Mouse (Mus musculus) stomach, embryonic 14.5 days (tissue): ENCODE data around the gene Gabpb2. TPM values are rescaled to one million over a fixed set of nuclear protein-coding genes. Genes with fewer than 3 reads are reported as not detected.

Source experiments
- ATAC-seq: fragments of 200-750 bp; cut with Nextera tagmentation; 2 replicates; pipeline ENCODE4 v1.8.0; 2017; ENCODE audit warnings: low read depth, moderate TSS enrichment; ENCODE audit not compliant: insufficient number of reproducible peaks, insufficient read depth, low FRiP score
- H3K27ac ChIP-seq: fragments of 300-500 bp; sonication (generic); 2 replicates; pipeline ENCODE4 v1.5.1; 2014; ENCODE audit warnings: mild to moderate bottlenecking, low read length, moderate library complexity, mixed read lengths
- H3K27me3 ChIP-seq: fragments of 300-500 bp; sonication (generic); 2 replicates; pipeline ENCODE4 v1.6.1; 2014; ENCODE audit warnings: low read length, control low read depth, mixed read lengths; ENCODE audit not compliant: control insufficient read depth, insufficient read depth
- H3K36me3 ChIP-seq: fragments of 300-500 bp; sonication (generic); 2 replicates; pipeline ENCODE4 v1.6.1; 2014; ENCODE audit warnings: mild to moderate bottlenecking, control low read depth, low read length, moderate library complexity, mixed read lengths; ENCODE audit not compliant: control insufficient read depth, insufficient read depth
- H3K4me1 ChIP-seq: fragments of 300-500 bp; sonication (generic); 2 replicates; pipeline ENCODE4 v1.6.1; 2014; ENCODE audit warnings: low read length, control low read depth, mixed read lengths; ENCODE audit not compliant: control insufficient read depth, insufficient read depth
- H3K4me2 ChIP-seq: fragments of 300-500 bp; sonication (generic); replicated peaks from 2 replicates; pipeline ENCODE4 v1.6.1; 2014; ENCODE audit warnings: low read depth, low read length, control low read depth
- H3K4me3 ChIP-seq: fragments of 300-500 bp; sonication (generic); 2 replicates; pipeline ENCODE4 v1.5.1; 2014; ENCODE audit warnings: low read depth, low read length, control low read depth
- H3K9ac ChIP-seq: fragments of 300-500 bp; sonication (generic); replicated peaks from 2 replicates; pipeline ENCODE4 v1.6.1; 2014; ENCODE audit warnings: low read depth, mild to moderate bottlenecking, control low read depth, low read length, moderate library complexity, mixed read lengths
- H3K9me3 ChIP-seq: fragments of 300-500 bp; sonication (generic); 2 replicates; pipeline ENCODE4 v1.6.1; 2016; ENCODE audit warnings: low read depth, low read length, control low read depth; ENCODE audit not compliant: control insufficient read depth
- WGBS: fragments of 180-500 bp; shearing (Covaris S2); extraction: QIAGEN DNeasy Blood & Tissue Kit; methylation state at CpG from one replicate; pipeline ENCODE4 v1.1.7; 2014; 5-methylcytosine and 5-hydroxymethylcytosine counted together
- polyA plus RNA-seq: library from polyadenylated mRNA; unstranded; fragments of >200 nt; fragmentation: Nextera tagmentation; extraction: Ambion mirVana; gene quantifications from 2 replicates; pipeline ENCODE4 v1.2.1, GENCODE M21; 2014

The Gabpb2 gene
- polyA plus RNA-seq, result 15.1 and 18.4 TPM in 2 replicates

DNA sequence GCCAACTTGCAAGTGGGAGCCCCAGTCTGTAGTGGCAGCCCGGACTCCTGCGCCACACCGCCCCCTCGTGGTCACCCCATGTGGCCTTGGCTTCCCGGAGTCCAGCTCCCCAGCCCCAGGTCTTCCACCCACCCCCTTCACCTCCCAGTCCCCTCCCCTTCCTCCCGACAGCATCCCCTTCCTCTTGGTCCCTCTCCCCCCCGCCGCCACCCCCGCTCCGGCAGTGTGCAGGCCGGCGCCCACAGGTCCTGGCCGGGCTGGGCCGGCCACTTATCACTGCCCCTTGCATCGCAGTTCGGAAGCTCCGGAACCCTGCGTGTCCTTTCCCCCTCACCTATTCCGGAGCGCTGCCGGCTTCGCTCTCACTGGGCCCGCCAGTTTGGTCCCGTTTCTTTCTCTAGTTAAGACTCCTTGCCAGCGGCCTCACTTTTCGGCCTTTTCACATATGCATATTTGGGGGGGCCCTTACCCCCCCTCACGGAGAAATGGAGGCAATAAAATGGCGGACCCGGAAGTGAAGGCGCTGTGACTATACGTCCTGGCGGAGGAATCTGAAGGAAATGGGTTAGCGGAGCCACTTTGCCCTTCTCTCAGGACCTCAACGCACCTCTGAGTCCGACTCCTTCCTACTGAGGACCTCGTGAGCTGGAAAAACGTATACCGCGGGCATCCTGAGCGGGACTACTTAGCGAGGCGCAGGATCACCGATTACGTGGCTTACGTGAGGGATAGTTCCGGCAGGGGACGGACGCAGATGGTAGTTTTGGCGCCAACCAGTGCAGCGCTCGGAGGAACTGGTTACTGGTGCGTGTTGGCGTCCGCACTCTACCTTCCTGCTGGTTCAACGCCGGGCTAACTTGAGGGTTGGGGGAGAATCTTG, at the start of gene Gabpb2:
Gene Gabpb2 (minus strand): TSS at position 662 of the 880 bp plus-strand sequence.
- no peaks in the 10 kb centered on the region for H3K27me3 ChIP-seq

DNA sequence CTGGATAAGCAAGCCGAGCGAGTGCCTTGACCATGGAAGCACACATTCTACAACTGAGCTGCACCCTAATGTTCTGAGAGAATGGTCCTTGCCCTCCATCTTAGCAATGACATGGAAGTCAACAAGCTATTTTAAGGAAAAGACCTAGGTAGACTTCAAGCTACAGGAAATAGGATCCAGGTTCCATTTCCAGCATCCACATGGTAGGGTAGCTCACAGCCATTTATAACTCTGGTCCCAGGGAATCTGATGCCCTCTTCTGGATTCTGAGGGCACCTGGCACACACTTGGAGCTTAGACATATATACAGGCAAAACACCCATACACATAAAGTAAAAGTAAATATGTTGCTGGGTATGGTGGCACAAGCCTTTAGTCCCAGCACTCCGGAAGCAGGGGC, 48.3 kb upstream of the Gabpb2 start:
- no peaks in the 10 kb centered on the region for H3K27me3 ChIP-seq
- H3K4me2 ChIP-seq, result no peak overlapping the region
- ATAC-seq, result no peak
- WGBS, result 93% methylated on average over 3 of the region's 3 CpGs
- H3K27ac ChIP-seq, result no peak overlapping the region
- H3K9me3 ChIP-seq, result no peaks in the 10 kb centered on the region
- H3K4me3 ChIP-seq, result no peak overlapping the region
- H3K9ac ChIP-seq, result no peak overlapping the region
- 0 out of 2 replicates have a peak, but pooled peaks cover under 1% of the 10 kb centered on the region for H3K4me1 ChIP-seq
- H3K36me3 ChIP-seq, result peaks cover 29% of the 10 kb centered on the region

More for the DNA sequence above, at the start of gene Gabpb2:
- H3K4me2 ChIP-seq, result peak within 1 kb of the TSS; percentile 51
- peak within 1 kb of the TSS; percentile 99 for H3K27ac ChIP-seq
- H3K9ac ChIP-seq, result peak within 1 kb of the TSS; percentile 83
- H3K4me1 ChIP-seq, result peaks cover 6% of the 10 kb centered on the region; the same call in 1 of the 2 replicates
- no peaks in the 10 kb centered on the region for H3K9me3 ChIP-seq
- H3K36me3 ChIP-seq, result peaks cover 22% of the 10 kb centered on the region
- H3K4me3 ChIP-seq, result peak within 1 kb of the TSS; percentile 60
- ATAC-seq, result peak; percentile 90
- under 1% methylated on average over 55 of the region's 56 CpGs for WGBS

GRCm38 (mm10) chr3:95264724-95265123, 47.0 kb upstream of the Gabpb2 start:
- no peak overlapping the region for H3K4me2 ChIP-seq
- 81% methylated on average over 1 of the region's 1 CpGs for WGBS
- peaks cover 29% of the 10 kb centered on the region for H3K36me3 ChIP-seq
- H3K4me3 ChIP-seq, result no peak overlapping the region
- H3K27me3 ChIP-seq, result no peaks in the 10 kb centered on the region
- no peak for ATAC-seq
- no peak overlapping the region for H3K27ac ChIP-seq
- H3K9me3 ChIP-seq, result no peaks in the 10 kb centered on the region
- no peaks in the 10 kb centered on the region for H3K4me1 ChIP-seq
- H3K9ac ChIP-seq, result no peak overlapping the region

GRCm38 (mm10) chr3:95263089-95263739, 45.5 kb upstream of the Gabpb2 start:
- no peaks in the 10 kb centered on the region for H3K27me3 ChIP-seq
- H3K4me2 ChIP-seq, result no peak overlapping the region

GRCm38 (mm10) chr3:95261975-95262374, 44.3 kb upstream of the Gabpb2 start:
- ATAC-seq, result no peak
- peaks cover 38% of the 10 kb centered on the region for H3K36me3 ChIP-seq
- no peaks in the 10 kb centered on the region for H3K27me3 ChIP-seq
- no peak overlapping the region for H3K9ac ChIP-seq
- WGBS, result 98% methylated on average over 4 of the region's 4 CpGs
- H3K4me3 ChIP-seq, result no peak overlapping the region
- H3K27ac ChIP-seq, result no peak overlapping the region
- H3K4me2 ChIP-seq, result no peak overlapping the region
- no peaks in the 10 kb centered on the region for H3K4me1 ChIP-seq
- H3K9me3 ChIP-seq, result no peaks in the 10 kb centered on the region

More at GRCm38 (mm10) chr3:95263089-95263739, 45.5 kb upstream of the Gabpb2 start:
- Histone ChIP-seq H3K36me3 (peaks cover 37% of the 10 kb centered on the region), H3K9me3 (no peaks in the 10 kb centered on the region), H3K9ac (no peak overlapping the region), H3K4me3 (no peak overlapping the region), H3K27ac (no peak overlapping the region), H3K4me1 (no peaks in the 10 kb centered on the region)
- ATAC-seq, result no peak
- 44% methylated on average over 11 of the region's 11 CpGs for WGBS

- 83% methylated on average over 5 of the region's 5 CpGs for WGBS
- H3K4me3 ChIP-seq, result no peak overlapping the region
- H3K9me3 ChIP-seq, result no peaks in the 10 kb centered on the region
- no peak for ATAC-seq
- H3K36me3 ChIP-seq, result peaks cover 31% of the 10 kb centered on the region
- H3K27me3 ChIP-seq, result no peaks in the 10 kb centered on the region
- no peak overlapping the region for H3K27ac ChIP-seq
- H3K4me1 ChIP-seq, result no peaks in the 10 kb centered on the region
- no peak overlapping the region for H3K9ac ChIP-seq
- H3K4me2 ChIP-seq, result no peak overlapping the region
These were observed 39.2 kb upstream of the Gabpb2 start for GRCm38 (mm10) chr3:95256931-95257330.

DNA sequence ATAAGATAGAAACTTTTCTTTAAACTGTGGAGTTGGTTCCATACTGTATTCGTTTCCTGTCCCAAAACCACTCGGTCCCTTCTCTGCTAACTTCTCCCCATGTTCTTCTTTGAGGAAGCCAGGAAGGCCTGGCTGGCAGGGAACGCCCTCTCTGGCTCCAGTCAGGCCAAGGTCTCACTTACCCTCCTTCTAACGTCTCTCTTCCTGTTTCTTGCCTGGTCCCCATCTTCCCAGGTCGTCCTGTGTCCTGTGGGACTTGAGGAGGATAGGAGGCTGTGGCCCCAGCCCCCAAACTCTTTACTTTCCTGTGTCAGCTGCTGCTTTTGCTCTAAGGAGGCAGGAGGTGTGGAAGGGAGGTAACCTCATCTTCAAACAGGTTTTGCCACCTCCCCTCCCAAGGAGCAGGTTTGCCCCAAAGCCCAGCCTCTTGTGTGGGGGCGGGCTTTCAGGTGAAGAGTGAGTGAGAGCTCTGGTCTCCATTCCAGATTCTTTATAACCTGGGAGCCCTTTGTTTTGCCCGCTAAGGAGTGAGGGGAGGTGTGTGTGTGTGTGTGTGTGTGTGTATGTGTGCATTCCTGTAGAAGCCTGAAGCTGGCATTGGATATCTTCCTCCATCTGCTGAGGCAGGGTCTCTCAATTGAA, 33.2 kb upstream of the Gabpb2 start, which contains the start of gene Bnipl:
Gene Bnipl (minus strand): TSS at position 411 of the 642 bp plus-strand sequence.
- no peaks in the 10 kb centered on the region for H3K4me1 ChIP-seq
- H3K9ac ChIP-seq, result no peak within 1 kb of the TSS
- peak; percentile 54; the same call in 1 of the 2 replicates for ATAC-seq
- peaks cover 10% of the 10 kb centered on the region for H3K36me3 ChIP-seq
- no peak within 1 kb of the TSS for H3K4me2 ChIP-seq
- no peak within 1 kb of the TSS; the same call in 1 of the 2 replicates for H3K27ac ChIP-seq
- 44% methylated on average over 7 of the region's 7 CpGs for WGBS
- H3K27me3 ChIP-seq, result no peaks in the 10 kb centered on the region
- no peak within 1 kb of the TSS for H3K4me3 ChIP-seq
- H3K9me3 ChIP-seq, result no peaks in the 10 kb centered on the region

DNA sequence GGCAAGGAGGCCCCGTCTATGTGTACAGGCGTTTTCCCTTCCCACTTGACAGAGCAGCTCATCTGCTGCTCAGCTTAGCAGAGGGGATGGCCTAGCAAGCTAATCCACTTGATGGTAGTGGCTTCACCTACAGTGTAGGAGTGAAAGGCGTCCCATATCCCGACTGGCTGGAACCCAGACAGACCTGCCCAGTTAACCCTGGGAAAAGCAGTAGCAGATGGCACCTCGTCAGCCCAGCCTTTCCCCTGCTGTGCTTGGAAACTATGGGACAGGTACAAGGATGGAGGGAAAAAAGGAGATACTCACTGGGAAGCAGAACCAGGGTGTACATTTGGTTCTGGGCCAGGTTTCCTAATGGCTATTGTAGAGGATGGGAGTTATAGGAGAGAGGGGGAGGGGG, 32.6 kb upstream of the Gabpb2 start:
- Histone ChIP-seq H3K36me3 (peaks cover 8% of the 10 kb centered on the region), H3K4me2 (no peak overlapping the region), H3K27ac (no peak overlapping the region), H3K9ac (no peak overlapping the region), H3K4me1 (no peaks in the 10 kb centered on the region), H3K9me3 (no peaks in the 10 kb centered on the region), H3K27me3 (no peaks in the 10 kb centered on the region), H3K4me3 (no peak overlapping the region)
- WGBS, result 77% methylated on average over 5 of the region's 5 CpGs
- ATAC-seq, result no peak
